Mouse (Mus musculus): ENCODE results near the gene Shroom2. TPM values are rescaled to one million over a fixed set of nuclear protein-coding genes. Genes with fewer than 3 reads are reported as not detected.

Gene Shroom2
- polyA plus RNA-seq, 2 experiments from 2014 or later: not detected

GRCm38 (mm10) chrX:152701679-152702078 is 67.6 kb downstream of the Shroom2 start:
- no peak for ATAC-seq

GRCm38 (mm10) chrX:152690788-152691291 is 78.4 kb downstream of the Shroom2 start:
- ATAC-seq: no peak

- ATAC-seq: no peak
These were observed 90.0 kb downstream of the Shroom2 start for GRCm38 (mm10) chrX:152679190-152679814.

- ATAC-seq: no peak
These were observed 92.9 kb downstream of the Shroom2 start for GRCm38 (mm10) chrX:152676357-152676756.

GRCm38 (mm10) chrX:152673431-152673830 is 95.8 kb downstream of the Shroom2 start:
- no peak for ATAC-seq

- no peak for ATAC-seq
These were observed 111.8 kb downstream of the Shroom2 start for GRCm38 (mm10) chrX:152657363-152658036.

GRCm38 (mm10) chrX:152656609-152656939 is 112.7 kb downstream of the Shroom2 start:
- ATAC-seq: no peak

GRCm38 (mm10) chrX:152655796-152656608 is 113.3 kb downstream of the Shroom2 start:
- ATAC-seq: no peak

- ATAC-seq: no peak
These were observed 116.6 kb downstream of the Shroom2 start for GRCm38 (mm10) chrX:152652676-152653075.

- ATAC-seq: no peak
These were observed 124.4 kb downstream of the Shroom2 start for GRCm38 (mm10) chrX:152644827-152645226.

- no peak for ATAC-seq
These were observed 125.3 kb downstream of the Shroom2 start for GRCm38 (mm10) chrX:152643679-152644638.

- ATAC-seq: no peak
These were observed 126.1 kb downstream of the Shroom2 start for GRCm38 (mm10) chrX:152643201-152643600.

GRCm38 (mm10) chrX:152642627-152643026 is 126.6 kb downstream of the Shroom2 start:
- no peak for ATAC-seq

GRCm38 (mm10) chrX:152635397-152635796 is 133.9 kb downstream of the Shroom2 start:
- ATAC-seq: no peak

- no peak for ATAC-seq
These were observed 147.9 kb downstream of the Shroom2 start for GRCm38 (mm10) chrX:152621407-152621806.

- no peak for ATAC-seq
These were observed 148.3 kb downstream of the Shroom2 start for GRCm38 (mm10) chrX:152620917-152621316.

- no peak for ATAC-seq
These were observed 150.8 kb downstream of the Shroom2 start for GRCm38 (mm10) chrX:152618464-152618863.

- ATAC-seq: no peak
These were observed 206.2 kb downstream of the Shroom2 start, which contains the start of gene Cldn34a for GRCm38 (mm10) chrX:152563034-152563433. TSS of gene Cldn34a (plus strand) at chrX:152563334.
